Mouse (Mus musculus): ENCODE measurements around the gene Btbd11.

- TF ChIP-seq CTCF (IDR thresholded peaks at IDR 0.05; ENCODE audit: low read depth) (no peak), EP300 (optimal IDR thresholded peaks at IDR 0.05) (no peak)
These were observed 65.2 kb downstream of the Btbd11 start for GRCm38 (mm10) chr10:85451629-85452368.
